Mouse (Mus musculus): ENCODE measurements around the gene BC035947. TPM values are rescaled to one million over a fixed set of nuclear protein-coding genes. Genes with fewer than 3 reads are reported as not detected.

Gene BC035947
- polyA plus RNA-seq, 1 experiment from 2014 or later, result not detected

- TF ChIP-seq CTCF (IDR thresholded peaks at IDR 0.05), result no peak
- POLR2A ChIA-PET, result no interaction called here
- CTCF ChIA-PET, result interaction anchor here (5.2 kb wide), 1 partner anchor 8 kb away, joined by 30 read pairs; no protein-coding TSS in a partner anchor
- H3K27me3 ChIP-seq, result no peaks in the 10 kb centered on the region
- DNase-seq (ENCODE audit: low read depth, low spot score) (no peak), ATAC-seq (no peak)
- in situ Hi-C loops (cut with MboI; ENCODE audit: low pct_unique_long_range_greater_than_20kb), result loop anchor here (10.0 to 25.0 kb wide), 2 partner anchors 150 to 1103 kb away; no protein-coding TSS in a partner anchor
Measured at GRCm38 (mm10) chr1:78534428-78535150, 22.6 kb upstream of the BC035947 start.

DNA sequence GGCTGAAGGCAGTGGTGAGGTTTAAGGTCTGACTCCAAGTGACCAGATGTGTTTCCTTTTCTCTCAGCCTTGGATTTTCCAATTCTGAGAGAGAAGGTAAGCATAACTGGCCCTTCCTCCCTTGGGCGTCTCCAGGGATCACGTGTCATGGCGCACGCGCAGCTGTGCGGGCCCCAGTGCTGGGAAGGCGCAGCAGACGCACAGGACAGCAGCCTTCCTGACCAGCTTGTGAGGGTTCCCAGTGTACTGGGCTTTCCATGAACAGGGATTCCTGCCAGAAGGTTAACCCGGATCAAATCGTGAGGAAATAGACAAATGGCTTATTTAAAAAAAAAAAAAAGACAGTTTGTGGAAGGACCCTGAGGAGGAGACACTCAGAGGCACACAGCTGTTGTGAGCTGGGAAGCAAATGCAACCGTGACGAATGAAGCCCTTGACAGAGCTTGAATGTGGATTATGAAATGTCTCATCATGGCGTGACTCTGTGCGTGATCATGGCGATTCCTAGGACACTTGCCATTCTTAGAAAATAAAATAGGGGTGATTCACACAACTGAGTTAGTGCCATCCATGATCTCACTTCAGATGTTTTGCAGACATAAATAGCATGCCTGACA, 20.3 kb upstream of the BC035947 start:
- in situ Hi-C loops (cut with MboI; ENCODE audit: low pct_unique_long_range_greater_than_20kb), result loop anchor here (10.0 to 25.0 kb wide), 2 partner anchors 153 to 1105 kb away; no protein-coding TSS in a partner anchor
- POLR2A ChIA-PET, result no interaction called here
- ATAC-seq (no peak), DNase-seq (ENCODE audit: low read depth, low spot score) (no peak)
- CTCF ChIA-PET, result no interaction called here
- no peaks in the 10 kb centered on the region for H3K27me3 ChIP-seq
- TF ChIP-seq CTCF (IDR thresholded peaks at IDR 0.05), result no peak

DNA sequence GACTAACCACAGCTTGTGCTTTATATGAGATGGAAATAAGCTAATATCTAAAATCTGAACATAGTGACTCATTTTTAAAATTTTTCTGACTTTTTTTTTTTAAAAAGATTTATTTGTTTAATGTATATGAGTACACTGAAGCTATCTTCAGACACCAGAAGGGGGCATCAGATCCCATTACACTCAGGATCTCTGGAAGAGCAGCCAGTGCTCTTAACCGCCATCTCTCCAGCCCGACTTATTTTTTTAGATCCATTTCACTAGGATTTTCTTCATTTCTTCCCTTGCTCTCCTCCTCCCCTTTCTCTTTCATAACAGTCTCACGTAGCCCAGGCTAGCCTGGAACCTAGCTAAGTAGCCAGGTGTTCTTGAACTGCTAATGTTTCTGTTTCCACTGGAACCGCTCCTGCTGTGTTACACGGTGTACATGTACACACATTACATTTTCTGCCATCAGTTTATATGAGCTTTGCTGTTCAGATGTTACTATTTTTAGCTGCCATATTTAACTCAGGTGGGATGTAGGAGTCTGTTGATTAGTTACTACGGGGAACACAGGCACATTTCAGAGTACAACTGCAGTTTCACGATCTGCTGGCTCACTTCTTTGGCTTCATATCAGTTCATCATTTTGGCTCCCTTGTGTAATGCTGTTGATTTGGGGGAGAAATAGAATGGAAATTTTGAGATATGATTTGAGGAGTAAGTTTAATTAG, 18.7 kb upstream of the BC035947 start:
- ATAC-seq, result no peak
- in situ Hi-C loops (cut with MboI; ENCODE audit: low pct_unique_long_range_greater_than_20kb), result loop anchor here (10.0 to 25.0 kb wide), 2 partner anchors 154 to 1107 kb away; no protein-coding TSS in a partner anchor
- no peaks in the 10 kb centered on the region for H3K27me3 ChIP-seq
- ChIA-PET CTCF (interaction anchor here (1.1 kb wide), 1 partner anchor 61 kb away, joined by 3 read pairs; no protein-coding TSS in a partner anchor), POLR2A (no interaction called here)
- no peak for DNase-seq (ENCODE audit: low read depth, low spot score)
- no peak for TF ChIP-seq CTCF (IDR thresholded peaks at IDR 0.05)

GRCm38 (mm10) chr1:78529011-78529410, 17.1 kb upstream of the BC035947 start:
- H3K27me3 ChIP-seq, result no peaks in the 10 kb centered on the region
- no peak for ATAC-seq
- in situ Hi-C loops (cut with MboI; ENCODE audit: low pct_unique_long_range_greater_than_20kb), result loop anchor here (25.0 kb wide), 1 partner anchor 1108 kb away; no protein-coding TSS in a partner anchor
- ChIA-PET CTCF (no interaction called here), POLR2A (no interaction called here)
- DNase-seq (ENCODE audit: low read depth, low spot score), result no peak
- no peak for TF ChIP-seq CTCF (IDR thresholded peaks at IDR 0.05)

- H3K27me3 ChIP-seq, result peaks cover 3% of the 10 kb centered on the region
- POLR2A ChIA-PET, result no interaction called here
- no peak for TF ChIP-seq CTCF (IDR thresholded peaks at IDR 0.05)
- in situ Hi-C loops (cut with MboI; ENCODE audit: low pct_unique_long_range_greater_than_20kb), result loop anchor here (25.0 kb wide), 1 partner anchor 1109 kb away; no protein-coding TSS in a partner anchor
- ATAC-seq, result no peak
- CTCF ChIA-PET, result interaction anchor here (4.2 kb wide), 1 partner anchor 8 kb away, joined by 30 read pairs; no protein-coding TSS in a partner anchor
- no peak for DNase-seq (ENCODE audit: low read depth, low spot score)
Measured at GRCm38 (mm10) chr1:78528356-78528755, 16.4 kb upstream of the BC035947 start.

GRCm38 (mm10) chr1:78525189-78525886, 13.4 kb upstream of the BC035947 start:
- peak; percentile 86 for TF ChIP-seq CTCF (IDR thresholded peaks at IDR 0.05)
- DNase-seq (ENCODE audit: low read depth, low spot score) (no peak), ATAC-seq (no peak)
- in situ Hi-C loops (cut with MboI; ENCODE audit: low pct_unique_long_range_greater_than_20kb), result loop anchor here (25.0 kb wide), 1 partner anchor 1112 kb away; no protein-coding TSS in a partner anchor
- ChIA-PET CTCF (interaction anchor here (1.0 to 4.2 kb wide), 6 partner anchors 8 to 160 kb away, joined by 3 to 30 read pairs (median 7); no protein-coding TSS in a partner anchor), POLR2A (no interaction called here)
- peaks cover 3% of the 10 kb centered on the region for H3K27me3 ChIP-seq

DNA sequence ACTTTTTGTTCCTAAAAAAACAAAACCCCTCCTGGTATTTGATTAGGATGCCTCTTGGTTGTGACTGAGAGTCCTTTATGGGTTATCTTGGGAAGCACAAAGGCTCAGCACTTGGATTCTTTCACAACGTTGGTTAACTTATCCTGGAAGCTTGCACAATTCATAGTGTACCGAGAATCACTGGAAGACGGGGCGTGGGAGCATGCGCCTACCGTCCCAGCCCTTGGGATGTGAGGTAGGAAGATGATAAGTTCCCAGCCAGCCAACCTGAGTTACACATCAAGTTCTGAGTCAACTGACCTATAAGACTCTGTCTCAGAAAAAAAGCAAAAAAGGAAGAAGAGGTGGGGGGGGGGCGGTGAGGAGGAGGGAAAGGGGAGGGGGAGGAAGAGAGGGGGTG, 6.9 kb upstream of the BC035947 start:
- CTCF ChIA-PET, result no interaction called here
- in situ Hi-C loops (cut with MboI; ENCODE audit: low pct_unique_long_range_greater_than_20kb), result no loop called here
- POLR2A ChIA-PET, result no interaction called here
- no peak for TF ChIP-seq CTCF (IDR thresholded peaks at IDR 0.05)
- ATAC-seq, result no peak
- no peak for DNase-seq (ENCODE audit: low read depth, low spot score)
- H3K27me3 ChIP-seq, result peaks cover 9% of the 10 kb centered on the region

- DNase-seq (ENCODE audit: low read depth, low spot score) (no peak), ATAC-seq (no peak)
- CTCF ChIA-PET, result interaction anchor here (2.7 kb wide), 1 partner anchor 12 kb away, joined by 15 read pairs; no protein-coding TSS in a partner anchor
- POLR2A ChIA-PET, result no interaction called here
- peaks cover 6% of the 10 kb centered on the region for H3K27me3 ChIP-seq
- no peak for TF ChIP-seq CTCF (IDR thresholded peaks at IDR 0.05)
- in situ Hi-C loops (cut with MboI; ENCODE audit: low pct_unique_long_range_greater_than_20kb), result no loop called here
Measured at GRCm38 (mm10) chr1:78512756-78513155, 798 bp upstream of the BC035947 start.

GRCm38 (mm10) chr1:78510862-78511261, 1.1 kb downstream of the BC035947 start, which contains the start of gene Mogat1:
TSS of gene Mogat1 (plus strand) at chr1:78510991.
- ChIA-PET POLR2A (no interaction called here), CTCF (no interaction called here)
- H3K27me3 ChIP-seq, result peaks cover 16% of the 10 kb centered on the region
- in situ Hi-C loops (cut with MboI; ENCODE audit: low pct_unique_long_range_greater_than_20kb), result no loop called here
- DNase-seq (ENCODE audit: low read depth, low spot score), result no peak
- no peak for TF ChIP-seq CTCF (IDR thresholded peaks at IDR 0.05)
- no peak for ATAC-seq

DNA sequence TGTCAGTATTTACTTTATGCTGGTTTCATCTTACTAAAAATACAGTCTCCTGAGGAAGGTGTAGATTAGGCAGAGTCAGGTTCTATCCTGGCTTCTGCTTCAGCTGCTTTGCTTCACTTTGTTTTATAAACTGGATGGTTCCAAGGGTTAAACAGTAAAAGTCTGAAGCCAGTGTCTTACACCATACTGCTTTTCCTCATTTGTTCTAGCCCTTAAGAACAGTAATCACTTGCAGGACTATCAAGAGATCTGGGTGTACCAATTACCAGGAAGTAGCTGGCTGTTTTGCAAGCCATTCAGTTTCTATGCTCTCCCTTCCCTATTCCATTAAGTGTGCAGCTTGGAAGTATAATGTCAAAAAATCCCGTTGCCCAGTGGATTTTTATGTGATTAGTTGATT, 4.8 kb downstream of the BC035947 start:
- POLR2A ChIA-PET, result no interaction called here
- no peak for TF ChIP-seq CTCF (IDR thresholded peaks at IDR 0.05)
- CTCF ChIA-PET, result interaction anchor here (1.4 to 1.5 kb wide), 2 partner anchors 9 to 32 kb away, joined by 3 read pairs; no protein-coding TSS in a partner anchor
- peaks cover 18% of the 10 kb centered on the region for H3K27me3 ChIP-seq
- in situ Hi-C loops (cut with MboI; ENCODE audit: low pct_unique_long_range_greater_than_20kb), result no loop called here
- no peak for DNase-seq (ENCODE audit: low read depth, low spot score)
- no peak for ATAC-seq

All from Patski (cell line).